Mouse (Mus musculus) embryonic fibroblast, embryonic 13.5 days (primary cell): ENCODE measurements around the gene Abcg4.

Experiments used
- CTCF ChIP-seq: IDR thresholded peaks from 2 replicates; pipeline ENCODE4 v1.5.1; 2011; ENCODE audit warnings: mild to moderate bottlenecking, control low read depth, low read length, moderate library complexity, borderline replicate concordance; ENCODE audit not compliant: insufficient read depth
- POLR2A ChIP-seq: IDR thresholded peaks from 2 replicates; pipeline ENCODE4 v1.6.1; 2011; ENCODE audit warnings: low read depth, mild to moderate bottlenecking, control low read depth, low read length, moderate library complexity

DNA sequence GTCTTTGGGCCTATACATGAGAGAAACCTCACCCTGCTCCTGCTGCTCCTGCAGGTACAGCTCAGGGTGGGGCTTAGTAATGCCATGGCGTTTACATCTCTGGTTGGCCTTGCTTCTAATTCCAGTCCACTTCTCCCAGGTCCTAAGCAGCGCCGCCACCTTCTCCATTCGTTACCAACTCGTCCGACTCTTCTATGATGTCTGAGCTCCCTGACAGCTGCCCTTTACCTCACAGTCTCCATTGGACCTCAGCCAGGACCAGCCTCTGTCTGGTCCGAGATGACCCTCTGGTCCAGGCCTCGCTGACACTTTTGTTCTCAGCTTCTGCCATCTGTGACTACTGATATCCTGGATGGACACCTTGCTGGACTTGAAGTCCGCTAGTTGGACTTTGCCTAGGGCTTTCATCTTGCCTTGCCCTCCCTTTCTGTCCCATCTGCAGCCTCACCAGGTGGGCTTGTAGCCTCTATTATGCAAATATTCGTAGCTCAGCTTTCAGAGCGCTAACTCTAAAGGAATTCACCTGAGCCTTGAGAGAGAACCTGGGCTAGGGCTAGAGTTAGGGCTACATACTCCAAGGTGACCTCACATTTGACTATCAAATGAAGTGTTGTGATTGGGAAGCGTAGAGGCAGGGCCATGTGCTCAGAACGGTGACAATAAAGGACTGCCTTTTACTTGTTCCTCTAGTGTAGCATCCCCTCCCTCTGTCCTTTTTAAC lies 44.7 kb upstream of the Abcg4 start:
- TF ChIP-seq POLR2A = no peak
- TF ChIP-seq CTCF = no peak
